11 mouse cellular contexts compared by ENCODE assay signal in genomic region chr15:101479666-101480060, GRCm38 (mm10). TPM values are rescaled to one million over a fixed set of nuclear protein-coding genes. Genes with fewer than 3 reads are reported as not detected.
DNase-seq lines count a peak whose midpoint lies in the region; ATAC-seq and TF ChIP-seq lines count a peak whose summit lies in the region.
"Had no signal": no experiment of that assay in that cellular context is flagged by ENCODE, and none has a peak within 500 bp of the region (broad histone marks: within the 10 kb centered on the region; RNA-seq: fewer than 3 reads in every experiment).

No protein-coding gene starts in this region.

- peaks cover 2% of the 10 kb centered on the region; the same call in 1 of the 2 replicates for H3K4me1 ChIP-seq in liver, postnatal 0 days (ENCODE audit: insufficient read depth)

- WGBS in liver, postnatal 0 days (ENCODE audit: insufficient replicate concordance), result 32% methylated on average over 11 of the region's 11 CpGs

- no peak overlapping the region for H3K27ac ChIP-seq in gastrocnemius, adult 2 months
- H3K27ac ChIP-seq in liver, postnatal 0 days (ENCODE audit: low read depth), result no peak overlapping the region
- H3K27ac ChIP-seq: macrophage had no signal

- no peak for TF ChIP-seq EP300 in liver, postnatal 0 days (IDR thresholded peaks at IDR 0.05; ENCODE audit: low read depth)

- TF ChIP-seq CTCF in gastrocnemius, adult 2 months (IDR thresholded peaks at IDR 0.05), result no peak
- no peak for TF ChIP-seq CTCF in liver, postnatal 0 days (IDR thresholded peaks at IDR 0.05; ENCODE audit: low read depth)

- H3K27me3 ChIP-seq in liver, postnatal 0 days (ENCODE audit: insufficient read depth, low read length), result peaks cover 10% of the 10 kb centered on the region

- intact Hi-C loops in gastrocnemius, adult 2 months (cut with DNase I), result no loop called here

- peak overlapping the region; percentile 56 for H3K4me3 ChIP-seq in gastrocnemius, adult 2 months
- no peak overlapping the region for H3K4me3 ChIP-seq in liver, postnatal 0 days (ENCODE audit: low read depth, low read length)

- peak overlapping the region; percentile 55 for H3K4me2 ChIP-seq in liver, postnatal 0 days (ENCODE audit: low read depth, low read length)

- no peaks in the 10 kb centered on the region for H3K9me3 ChIP-seq in liver, postnatal 0 days (ENCODE audit: low read length)

- no peak for DNase-seq in gastrocnemius, adult 2 months
- no peak for DNase-seq in gastrocnemius, postnatal 25 days
- DNase-seq in thymus, postnatal 14 days, result peak; percentile 38
- no peak for DNase-seq in thymus, postnatal 25 days
- DNase-seq in liver, postnatal 0 days, result no peak
- no peak for DNase-seq in urinary bladder, postnatal 36 days (ENCODE audit: low spot score in 2 of 2)
- no peak for DNase-seq in spleen, postnatal 4 days (ENCODE audit: low spot score in 2 of 2)
- DNase-seq in left cerebral cortex, adult 9 months (ENCODE audit: low spot score in 2 of 2), result no peak

- H3K9ac ChIP-seq in liver, postnatal 0 days (replicated peaks), result no peak overlapping the region

- H3K36me3 ChIP-seq in liver, postnatal 0 days (replicated peaks; ENCODE audit: insufficient read depth, low read length), result no peaks in the 10 kb centered on the region

- no peak for ATAC-seq in liver, postnatal 0 days

RNA-seq across cellular contexts. Expression of gene Krt86, which starts 6.4 kb away (rescaled TPM):
- not detected for total RNA-seq in gastrocnemius, adult 2 months (2021)
- not detected for total RNA-seq in gastrocnemius, postnatal 25 days (2021)
- not detected in 2 replicates for polyA plus RNA-seq in liver, postnatal 0 days (2015; fragmentation: Nextera tagmentation; extraction: Ambion mirVana)
- total RNA-seq: adrenal gland, adult 18-20 months had no signal
- polyA plus RNA-seq: macrophage; urinary bladder, adult 2 months had no signal

RNA-seq across cellular contexts. Expression of gene Krt83, which starts 11.6 kb away (rescaled TPM):
- total RNA-seq in gastrocnemius, adult 2 months (2021), result not detected
- total RNA-seq in gastrocnemius, postnatal 25 days (2021), result not detected
- 0.33 and 0.58 TPM in 2 replicates for polyA plus RNA-seq in liver, postnatal 0 days (2015; fragmentation: Nextera tagmentation; extraction: Ambion mirVana)
- total RNA-seq: adrenal gland, adult 18-20 months had no signal
- polyA plus RNA-seq: macrophage; urinary bladder, adult 2 months had no signal

RNA-seq across cellular contexts. Expression of gene Krt81, which starts 16.1 kb away (rescaled TPM):
- not detected for total RNA-seq in gastrocnemius, adult 2 months (2021)
- total RNA-seq in gastrocnemius, postnatal 25 days (2021), result not detected
- polyA plus RNA-seq in liver, postnatal 0 days (2015; fragmentation: Nextera tagmentation; extraction: Ambion mirVana), result not detected in 2 replicates
- total RNA-seq: adrenal gland, adult 18-20 months had no signal
- polyA plus RNA-seq: macrophage; urinary bladder, adult 2 months had no signal

RNA-seq across cellular contexts. Expression of gene Krt88, which starts 32.1 kb away (rescaled TPM):
- total RNA-seq in gastrocnemius, adult 2 months (2021), result not detected
- total RNA-seq in gastrocnemius, postnatal 25 days (2021), result not detected
- polyA plus RNA-seq in liver, postnatal 0 days (2015; fragmentation: Nextera tagmentation; extraction: Ambion mirVana), result not detected in 2 replicates
- total RNA-seq: adrenal gland, adult 18-20 months had no signal
- polyA plus RNA-seq: macrophage had no signal

RNA-seq across cellular contexts. Expression of gene Gm49425, which starts 37.4 kb away (rescaled TPM):
- not detected for total RNA-seq in gastrocnemius, adult 2 months (2021)
- not detected for total RNA-seq in gastrocnemius, postnatal 25 days (2021)
- polyA plus RNA-seq in liver, postnatal 0 days (2015; fragmentation: Nextera tagmentation; extraction: Ambion mirVana), result not detected in 2 replicates
- total RNA-seq: adrenal gland, adult 18-20 months had no signal
- polyA plus RNA-seq: macrophage; urinary bladder, adult 2 months had no signal
